Mouse (Mus musculus) hindbrain, embryonic 15.5 days (tissue): Measurements from ENCODE around the gene Gm21905. TPM values are rescaled to one million over a fixed set of nuclear protein-coding genes. Genes with fewer than 3 reads are reported as not detected.

ENCODE experiments used
- ATAC-seq: fragments of 200-750 bp; cut with Nextera tagmentation; 2 replicates; pipeline ENCODE4 v1.8.0; 2017; ENCODE audit warnings: low read depth, moderate number of reproducible peaks, moderate TSS enrichment; ENCODE audit not compliant: low FRiP score
- H3K27ac ChIP-seq: fragments of 300-500 bp; sonication (generic); replicated peaks from 2 replicates; pipeline ENCODE4 v1.5.1; 2015; ENCODE audit warnings: mild to moderate bottlenecking, inconsistent platforms
- H3K27me3 ChIP-seq: fragments of 300-500 bp; sonication (generic); 2 replicates; pipeline ENCODE4 v1.6.1; 2015; ENCODE audit warnings: control low read depth, inconsistent platforms
- H3K36me3 ChIP-seq: fragments of 300-500 bp; sonication (generic); 2 replicates; pipeline ENCODE4 v1.6.1; 2015; ENCODE audit warnings: control low read depth, inconsistent platforms
- H3K4me1 ChIP-seq: fragments of 300-500 bp; sonication (generic); replicated peaks from 2 replicates; pipeline ENCODE4 v1.6.1; 2015; ENCODE audit warnings: control low read depth, inconsistent platforms
- H3K4me2 ChIP-seq: fragments of 300-500 bp; sonication (generic); 2 replicates; pipeline ENCODE4 v1.6.1; 2015; ENCODE audit warnings: moderate library complexity, mild to moderate bottlenecking, inconsistent platforms
- H3K4me3 ChIP-seq: fragments of 300-500 bp; sonication (generic); 2 replicates; pipeline ENCODE4 v1.5.1; 2015; ENCODE audit warnings: mild to moderate bottlenecking, inconsistent platforms
- H3K9ac ChIP-seq: fragments of 300-500 bp; sonication (generic); 2 replicates; pipeline ENCODE4 v1.6.1; 2015; ENCODE audit warnings: inconsistent platforms
- H3K9me3 ChIP-seq: fragments of 300-500 bp; sonication (generic); 2 replicates; pipeline ENCODE4 v1.6.1; 2016; ENCODE audit warnings: control low read depth, inconsistent platforms
- WGBS: fragments of 180-500 bp; shearing (Covaris S2); methylation state at CpG from one replicate; pipeline ENCODE4 v1.1.7; 2015; 5-methylcytosine and 5-hydroxymethylcytosine counted together
- polyA plus RNA-seq: library from polyadenylated mRNA; unstranded; fragments of >200 nt; fragmentation: Nextera tagmentation; extraction: Ambion mirVana; gene quantifications from 2 replicates; pipeline ENCODE4 v1.2.1, GENCODE M21; 2015

Gene Gm21905
- polyA plus RNA-seq, result not detected in 2 replicates

- no peak for ATAC-seq
- H3K9me3 ChIP-seq, result no peaks in the 10 kb centered on the region
- H3K4me1 ChIP-seq, result no peaks in the 10 kb centered on the region
- WGBS, result 80% methylated on average over 5 of the region's 5 CpGs
- H3K36me3 ChIP-seq, result no peaks in the 10 kb centered on the region
- no peaks in the 10 kb centered on the region for H3K27me3 ChIP-seq
- H3K27ac ChIP-seq, result no peak within 1 kb of the TSS
- no peak within 1 kb of the TSS for H3K4me2 ChIP-seq
- H3K4me3 ChIP-seq, result no peak within 1 kb of the TSS
- H3K9ac ChIP-seq, result no peak within 1 kb of the TSS
Measured at GRCm38 (mm10) chr5:67946321-67946720, at the start of gene Gm21905. Gm21905 (minus strand) TSS chr5:67946421.

DNA sequence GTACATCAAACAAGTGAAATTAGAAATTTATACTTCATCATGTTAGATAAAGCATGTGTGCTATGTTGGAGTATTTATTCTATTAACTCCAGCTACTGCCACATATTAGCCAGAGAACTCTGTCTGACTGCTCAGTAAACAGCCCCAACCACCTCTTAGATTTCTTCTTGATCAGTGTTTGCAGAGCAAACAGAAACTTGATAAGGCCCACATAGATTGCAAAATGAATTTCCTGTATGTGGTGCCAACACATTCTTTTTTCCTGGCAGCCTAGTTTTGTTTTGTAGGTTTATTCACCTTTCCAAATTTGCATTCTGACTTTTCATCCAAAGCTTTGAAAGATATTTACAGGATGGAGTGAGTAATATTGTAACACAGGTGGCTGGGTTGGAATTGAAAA, 44.2 kb upstream of the Gm21905 start:
- Histone ChIP-seq H3K27ac (no peak overlapping the region), H3K36me3 (no peaks in the 10 kb centered on the region), H3K4me1 (no peaks in the 10 kb centered on the region), H3K4me3 (no peak overlapping the region), H3K4me2 (no peak overlapping the region), H3K27me3 (no peaks in the 10 kb centered on the region), H3K9me3 (no peaks in the 10 kb centered on the region), H3K9ac (no peak overlapping the region)
- ATAC-seq, result no peak

DNA sequence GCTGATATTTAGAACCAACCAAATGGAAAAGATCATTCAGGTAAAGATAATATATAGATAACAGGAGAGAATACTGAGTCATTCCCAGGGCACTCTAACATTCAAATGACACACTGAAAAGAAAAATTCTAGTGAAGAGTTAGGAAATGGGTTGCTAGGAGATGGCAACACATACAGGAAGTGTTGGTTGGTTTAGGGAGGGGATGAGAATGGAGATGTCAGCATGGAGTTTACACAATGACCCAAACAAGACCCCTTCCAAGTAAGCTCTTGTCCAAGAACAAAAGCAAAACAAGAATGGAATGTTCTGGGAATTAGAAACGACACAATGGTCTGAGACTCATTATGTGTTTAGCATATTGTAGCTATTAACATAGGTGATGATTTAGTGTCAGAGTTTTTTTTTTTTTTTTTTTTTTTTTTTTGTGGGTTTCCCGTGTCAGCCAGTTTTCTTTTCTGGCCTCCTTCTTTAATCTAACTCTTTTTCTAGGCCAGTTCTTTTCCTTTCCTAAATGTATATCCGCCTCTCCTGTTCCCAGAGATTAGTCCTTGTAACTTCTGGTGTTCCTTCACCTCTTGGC, 35.8 kb upstream of the Gm21905 start:
- Histone ChIP-seq H3K4me3 (no peak overlapping the region), H3K36me3 (no peaks in the 10 kb centered on the region), H3K9ac (no peak overlapping the region), H3K4me2 (no peak overlapping the region), H3K27me3 (0 out of 2 replicates have a peak, but pooled peaks cover 2% of the 10 kb centered on the region), H3K4me1 (no peaks in the 10 kb centered on the region), H3K9me3 (no peaks in the 10 kb centered on the region), H3K27ac (no peak overlapping the region)
- WGBS, result 25% methylated on average over 3 of the region's 3 CpGs
- ATAC-seq, result no peak

GRCm38 (mm10) chr5:67969536-67969935, 23.3 kb upstream of the Gm21905 start:
- Histone ChIP-seq H3K36me3 (no peaks in the 10 kb centered on the region), H3K27ac (no peak overlapping the region), H3K27me3 (no peaks in the 10 kb centered on the region), H3K4me1 (no peaks in the 10 kb centered on the region), H3K9me3 (no peaks in the 10 kb centered on the region), H3K9ac (no peak overlapping the region), H3K4me3 (no peak overlapping the region), H3K4me2 (no peak overlapping the region)
- ATAC-seq, result peak; percentile 77; the same call in 1 of the 2 replicates
- 36% methylated on average over 7 of the region's 7 CpGs for WGBS

DNA sequence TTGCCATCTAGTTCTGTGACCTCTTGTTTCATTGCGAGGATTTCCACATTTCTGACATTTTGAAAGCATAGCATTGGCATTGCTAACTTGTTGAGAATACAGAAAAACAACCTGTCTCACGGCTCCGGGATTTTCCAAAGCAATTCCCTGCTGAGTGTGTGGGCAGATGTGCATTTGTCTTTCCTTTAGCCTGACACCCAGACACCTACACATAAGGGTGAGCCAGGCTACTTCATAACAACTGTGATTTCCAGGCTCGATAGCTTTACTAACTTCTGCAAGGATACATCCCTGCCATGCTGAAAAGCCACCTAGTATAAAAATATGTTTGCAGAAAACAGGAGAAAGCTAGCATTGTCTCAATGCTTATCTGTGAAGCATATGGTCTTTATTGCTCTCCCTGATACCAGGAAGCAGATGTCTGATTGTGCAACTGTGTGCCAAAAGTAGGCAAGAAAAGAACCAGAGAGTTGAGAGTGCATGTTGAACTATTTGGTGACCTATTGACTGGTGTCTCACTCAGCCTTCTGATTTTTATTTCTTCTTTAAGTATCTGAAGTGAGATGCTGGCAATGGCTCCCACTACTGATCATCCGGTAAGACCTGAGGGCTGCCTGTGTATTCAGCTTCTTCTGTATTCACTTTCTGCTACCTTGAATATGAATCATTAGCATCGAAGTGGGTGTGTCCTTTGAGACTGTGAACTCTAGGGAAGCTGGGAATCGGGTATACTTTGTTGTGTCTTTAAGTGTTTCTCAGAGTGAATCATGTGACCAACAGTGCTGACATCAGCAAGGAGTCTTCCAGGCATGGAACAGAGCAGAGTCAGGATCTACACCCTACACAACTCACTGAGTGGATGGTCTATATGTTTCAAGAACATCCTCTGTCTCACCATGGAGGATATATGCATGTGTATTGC, 15.7 kb upstream of the Gm21905 start:
- no peak for ATAC-seq
- Histone ChIP-seq H3K4me1 (no peaks in the 10 kb centered on the region), H3K4me2 (no peak overlapping the region), H3K4me3 (no peak overlapping the region), H3K9ac (no peak overlapping the region), H3K27me3 (no peaks in the 10 kb centered on the region), H3K27ac (no peak overlapping the region), H3K36me3 (no peaks in the 10 kb centered on the region), H3K9me3 (no peaks in the 10 kb centered on the region)
- 73% methylated on average over 7 of the region's 7 CpGs for WGBS

GRCm38 (mm10) chr5:67955486-67955885, 9.3 kb upstream of the Gm21905 start:
- H3K4me2 ChIP-seq, result no peak overlapping the region
- 48% methylated on average over 7 of the region's 7 CpGs for WGBS
- no peak overlapping the region for H3K27ac ChIP-seq
- H3K9me3 ChIP-seq, result no peaks in the 10 kb centered on the region
- H3K36me3 ChIP-seq, result no peaks in the 10 kb centered on the region
- no peak overlapping the region for H3K4me3 ChIP-seq
- H3K9ac ChIP-seq, result no peak overlapping the region
- no peak for ATAC-seq
- H3K4me1 ChIP-seq, result no peaks in the 10 kb centered on the region
- no peaks in the 10 kb centered on the region for H3K27me3 ChIP-seq

- H3K27ac ChIP-seq, result no peak overlapping the region
- no peak overlapping the region for H3K4me2 ChIP-seq
- H3K4me3 ChIP-seq, result no peak overlapping the region
- no peaks in the 10 kb centered on the region for H3K36me3 ChIP-seq
- no peaks in the 10 kb centered on the region for H3K9me3 ChIP-seq
- WGBS, result 81% methylated on average over 4 of the region's 4 CpGs
- ATAC-seq, result no peak
- no peaks in the 10 kb centered on the region for H3K4me1 ChIP-seq
- H3K9ac ChIP-seq, result no peak overlapping the region
- H3K27me3 ChIP-seq, result no peaks in the 10 kb centered on the region
Measured at GRCm38 (mm10) chr5:67954097-67954496, 7.9 kb upstream of the Gm21905 start.

DNA sequence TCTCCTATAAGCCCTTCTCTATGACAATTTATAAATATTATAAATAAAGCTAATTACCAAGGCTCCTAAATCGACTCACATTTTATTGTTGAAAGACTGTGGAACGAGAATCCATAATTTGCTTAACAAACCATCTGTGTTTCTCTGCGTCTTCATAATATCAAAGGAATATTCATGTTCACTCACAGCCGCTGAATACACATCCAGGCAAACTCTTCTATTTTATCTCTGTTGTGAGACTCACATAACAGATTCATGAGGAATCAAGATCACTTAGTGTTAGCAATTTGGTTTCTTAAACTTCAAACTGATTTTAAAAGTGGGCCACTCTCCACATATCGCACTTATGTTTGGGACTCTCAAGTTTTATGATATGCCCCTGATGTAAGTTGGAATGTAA, 1.9 kb upstream of the Gm21905 start:
- no peak overlapping the region for H3K4me2 ChIP-seq
- H3K27me3 ChIP-seq, result no peaks in the 10 kb centered on the region
- H3K9ac ChIP-seq, result no peak overlapping the region
- H3K4me1 ChIP-seq, result no peaks in the 10 kb centered on the region
- no peak for ATAC-seq
- H3K9me3 ChIP-seq, result no peaks in the 10 kb centered on the region
- no peaks in the 10 kb centered on the region for H3K36me3 ChIP-seq
- no peak overlapping the region for H3K27ac ChIP-seq
- WGBS, result 87% methylated on average over 5 of the region's 5 CpGs
- no peak overlapping the region for H3K4me3 ChIP-seq

DNA sequence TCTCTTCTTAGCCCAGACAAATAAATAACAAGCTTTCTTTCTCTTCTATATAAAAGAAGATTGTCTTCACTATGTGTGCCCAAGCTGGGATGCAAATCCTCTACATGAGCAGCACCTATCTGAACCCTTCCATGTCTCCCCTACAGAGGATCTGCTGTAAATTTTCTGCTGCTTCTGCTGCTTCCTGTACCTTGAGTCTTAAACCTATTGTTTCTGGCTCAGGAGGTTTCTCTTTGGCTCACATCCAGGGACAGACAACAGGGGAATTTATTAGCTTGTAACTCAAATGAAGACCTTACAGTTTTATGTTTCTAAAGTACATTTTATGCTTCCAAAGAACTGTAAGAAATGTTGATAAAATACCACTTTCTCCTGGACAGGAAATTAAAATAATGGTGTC, 785 bp upstream of the Gm21905 start:
- Histone ChIP-seq H3K4me3 (no peak overlapping the region), H3K9ac (no peak overlapping the region), H3K4me1 (no peaks in the 10 kb centered on the region), H3K36me3 (no peaks in the 10 kb centered on the region), H3K27me3 (no peaks in the 10 kb centered on the region), H3K9me3 (no peaks in the 10 kb centered on the region), H3K4me2 (no peak overlapping the region), H3K27ac (no peak overlapping the region)
- ATAC-seq, result no peak

- Histone ChIP-seq H3K4me1 (no peaks in the 10 kb centered on the region), H3K9ac (no peak overlapping the region), H3K27me3 (no peaks in the 10 kb centered on the region), H3K27ac (no peak overlapping the region), H3K4me3 (no peak overlapping the region), H3K4me2 (no peak overlapping the region), H3K9me3 (no peaks in the 10 kb centered on the region), H3K36me3 (no peaks in the 10 kb centered on the region)
- WGBS, result 94% methylated on average over 1 of the region's 1 CpGs
- no peak for ATAC-seq
Measured at GRCm38 (mm10) chr5:67944074-67944785, 2.0 kb downstream of the Gm21905 start.

GRCm38 (mm10) chr5:67943199-67943598, 3.0 kb downstream of the Gm21905 start:
- WGBS, result 78% methylated on average over 2 of the region's 2 CpGs

DNA sequence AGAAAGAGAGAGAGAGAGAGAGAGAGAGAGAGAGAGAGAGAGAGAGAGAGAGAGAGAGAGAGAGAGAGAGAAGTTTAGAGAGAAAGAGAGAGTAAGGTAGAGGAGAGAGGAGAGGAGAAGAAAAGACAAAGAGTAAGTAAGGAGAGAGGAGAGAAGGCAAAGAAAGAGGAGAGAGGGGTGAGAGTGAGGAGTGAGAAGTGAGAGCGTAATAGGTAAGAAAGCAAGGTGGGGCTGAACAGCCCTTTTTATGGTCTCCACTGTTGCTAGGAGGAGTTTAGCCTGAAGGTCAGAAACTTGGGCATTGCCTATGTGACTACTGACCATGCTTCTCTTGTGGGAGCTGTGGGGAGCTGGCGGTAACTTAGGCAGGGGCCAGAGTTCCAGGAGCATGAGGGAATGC, 4.9 kb downstream of the Gm21905 start, which contains the start of gene Gm5108:
Gm5108 (plus strand) TSS at position 301 of the 400 bp plus-strand sequence.
- no peaks in the 10 kb centered on the region for H3K36me3 ChIP-seq
- H3K9me3 ChIP-seq, result no peaks in the 10 kb centered on the region
- H3K4me2 ChIP-seq, result no peak within 1 kb of the TSS
- no peaks in the 10 kb centered on the region for H3K4me1 ChIP-seq
- no peak within 1 kb of the TSS for H3K4me3 ChIP-seq
- H3K9ac ChIP-seq, result no peak within 1 kb of the TSS
- no peak for ATAC-seq
- no peaks in the 10 kb centered on the region for H3K27me3 ChIP-seq
- H3K27ac ChIP-seq, result no peak within 1 kb of the TSS
- WGBS, result 92% methylated on average over 2 of the region's 2 CpGs

More at GRCm38 (mm10) chr5:67943199-67943598, 3.0 kb downstream of the Gm21905 start:
- Histone ChIP-seq H3K9ac (no peak overlapping the region), H3K27ac (no peak overlapping the region), H3K4me1 (no peaks in the 10 kb centered on the region), H3K4me2 (no peak overlapping the region), H3K36me3 (no peaks in the 10 kb centered on the region), H3K9me3 (no peaks in the 10 kb centered on the region), H3K4me3 (no peak overlapping the region), H3K27me3 (no peaks in the 10 kb centered on the region)
- no peak for ATAC-seq
